8 mouse cellular contexts compared by ENCODE assay signal in genomic region chr10:5288716-5289574, GRCm38 (mm10).
DNase-seq lines count a peak whose midpoint lies in the region; ATAC-seq and TF ChIP-seq lines count a peak whose summit lies in the region.

No protein-coding gene starts in this region.

- DNase-seq in embryo, embryonic 11 days = peak; percentile 80
- peak; percentile 74 for DNase-seq in gastrocnemius, postnatal 10 days
- peak; percentile 42 for DNase-seq in hindbrain, postnatal 0 days (ENCODE audit: low spot score)
- DNase-seq in left cerebral cortex, adult 11 months (ENCODE audit: low spot score) = peak; percentile 58
- peak; percentile 73 to 89 for DNase-seq in lung, postnatal 4 days
- DNase-seq in skeletal muscle tissue, adult 2 months (ENCODE audit: low read depth, low spot score) = peak; percentile 82
- DNase-seq in thymus, postnatal 4 days = no peak

- ATAC-seq in hindbrain, postnatal 0 days = peak; percentile 67; the same call in 1 of the 2 replicates

- peak overlapping the region; percentile 39; the same call in 1 of the 2 replicates for H3K4me3 ChIP-seq in E14TG2a.4 (replicated peaks; ENCODE audit: low read length)
- H3K4me3 ChIP-seq in hindbrain, postnatal 0 days (ENCODE audit: low read length) = no peak overlapping the region

- 43% methylated on average over 19 of the region's 19 CpGs for WGBS in hindbrain, postnatal 0 days

- no peaks in the 10 kb centered on the region for H3K9me3 ChIP-seq in E14TG2a.4 (ENCODE audit: low read length)
- H3K9me3 ChIP-seq in hindbrain, postnatal 0 days (ENCODE audit: low read length) = no peaks in the 10 kb centered on the region

- H3K27ac ChIP-seq in hindbrain, postnatal 0 days = no peak overlapping the region

- no peak overlapping the region for H3K4me2 ChIP-seq in hindbrain, postnatal 0 days (ENCODE audit: low read depth, low read length)

- H3K9ac ChIP-seq in hindbrain, postnatal 0 days (replicated peaks; ENCODE audit: low read length) = no peak overlapping the region

- no peaks in the 10 kb centered on the region for H3K36me3 ChIP-seq in E14TG2a.4 (ENCODE audit: insufficient read depth, low read length)
- H3K36me3 ChIP-seq in hindbrain, postnatal 0 days (ENCODE audit: insufficient read depth, low read length) = no peaks in the 10 kb centered on the region; the same call in 1 of the 2 replicates

- H3K27me3 ChIP-seq in E14TG2a.4 (ENCODE audit: insufficient read depth, low read length) = no peaks in the 10 kb centered on the region
- H3K27me3 ChIP-seq in hindbrain, postnatal 0 days (ENCODE audit: insufficient read depth, low read length) = no peaks in the 10 kb centered on the region

- no peak for TF ChIP-seq CTCF in E14TG2a.4 (conservative IDR thresholded peaks at IDR 0.05; ENCODE audit: low read length)
- no peak for TF ChIP-seq CTCF in hindbrain, postnatal 0 days (IDR thresholded peaks at IDR 0.05; ENCODE audit: low read depth)

- peaks cover 8% of the 10 kb centered on the region; the same call in 1 of the 2 replicates for H3K4me1 ChIP-seq in E14TG2a.4 (replicated peaks; ENCODE audit: low read depth, low read length)
- H3K4me1 ChIP-seq in hindbrain, postnatal 0 days (ENCODE audit: insufficient read depth, low read length) = no peaks in the 10 kb centered on the region
